Mouse (Mus musculus) urinary bladder, postnatal 0 days (tissue): Measurements from ENCODE around the gene Sys1. TPM values are rescaled to one million over a fixed set of nuclear protein-coding genes. Genes with fewer than 3 reads are reported as not detected.

Experiments used
- polyA plus RNA-seq: library from polyadenylated mRNA; unstranded; fragments of >200 nt; fragmentation: Nextera tagmentation; extraction: Ambion mirVana; gene quantifications from 2 replicates; pipeline ENCODE4 v1.2.1, GENCODE M21; 2015

The Sys1 gene
- polyA plus RNA-seq: 58.1 and 67.9 TPM in 2 replicates

GRCm38 (mm10) chr2:164456864-164457300 lies at the start of gene Sys1:
TSS of gene Sys1 (plus strand) at chr2:164456964.

GRCm38 (mm10) chr2:164443460-164444000 lies 13.2 kb upstream of the Sys1 start, which contains the start of gene Sdc4:
TSS of gene Sdc4 (minus strand) at chr2:164443887.

GRCm38 (mm10) chr2:164460745-164461551 lies 4.2 kb downstream of the Sys1 start, which contains the start of gene Gm20458:
TSS of gene Gm20458 (plus strand) at chr2:164460967.

GRCm38 (mm10) chr2:164473624-164474023 lies 16.9 kb downstream of the Sys1 start, which contains the start of gene Trp53tg5:
TSS of gene Trp53tg5 (minus strand) at chr2:164473724.

GRCm38 (mm10) chr2:164485681-164486257 lies 29.0 kb downstream of the Sys1 start, which contains the start of gene Dbndd2:
TSS of gene Dbndd2 (plus strand) at chr2:164486106.

GRCm38 (mm10) chr2:164496847-164497690 lies 40.3 kb downstream of the Sys1 start, which contains the start of gene Pigt:
TSS of gene Pigt (plus strand) at chr2:164497520.

Other genes starting within 250 kb of the Sys1 start
- gene Wfdc15b, start 235.3 kb upstream of the Sys1 start, polyA plus RNA-seq: 50.1 and 50.4 TPM in 2 replicates
- not detected in 2 replicates for gene Svs2, start 218.5 kb upstream of the Sys1 start, polyA plus RNA-seq
- not detected in 2 replicates for gene Svs3b, start 200.3 kb upstream of the Sys1 start, polyA plus RNA-seq
- gene Svs4, start 178.5 kb upstream of the Sys1 start, polyA plus RNA-seq: not detected in 2 replicates
- not detected in 2 replicates for gene Svs3a, start 167.7 kb upstream of the Sys1 start, polyA plus RNA-seq
- not detected in 2 replicates for gene Svs6, start 140.2 kb upstream of the Sys1 start, polyA plus RNA-seq
- gene Svs5, start 124.2 kb upstream of the Sys1 start, polyA plus RNA-seq: not detected in 2 replicates
- 15.5 and 29.0 TPM in 2 replicates for gene Slpi, start 67.9 kb upstream of the Sys1 start, polyA plus RNA-seq
- 0.08 and 0.10 TPM in 2 replicates for gene Rbpjl, start 53.8 kb upstream of the Sys1 start, polyA plus RNA-seq
- 1.9 and 2.2 TPM in 2 replicates for gene Matn4, start 51.8 kb upstream of the Sys1 start, polyA plus RNA-seq
- gene Sdc4, start 13.1 kb upstream of the Sys1 start, polyA plus RNA-seq: 201 and 220 TPM in 2 replicates
- gene Gm20458, start 4.0 kb downstream of the Sys1 start, polyA plus RNA-seq: 31.1 and 41.5 TPM in 2 replicates
- gene Trp53tg5, start 16.8 kb downstream of the Sys1 start, polyA plus RNA-seq: not detected in 2 replicates
- 135 and 147 TPM in 2 replicates for gene Dbndd2, start 29.1 kb downstream of the Sys1 start, polyA plus RNA-seq
- 53.3 and 56.6 TPM in 2 replicates for gene Pigt, start 40.6 kb downstream of the Sys1 start, polyA plus RNA-seq
- gene Wfdc2, start 105.4 kb downstream of the Sys1 start, polyA plus RNA-seq: 273 and 294 TPM in 2 replicates
- 1.4 and 1.5 TPM in 2 replicates for gene Spint3, start 116.5 kb downstream of the Sys1 start, polyA plus RNA-seq
- 1.3 and 1.4 TPM in 2 replicates for gene Wfdc6a, start 128.5 kb downstream of the Sys1 start, polyA plus RNA-seq
- gene Eppin, start 136.6 kb downstream of the Sys1 start, polyA plus RNA-seq: not detected in 2 replicates
- not detected in 2 replicates for gene Wfdc6b, start 156.6 kb downstream of the Sys1 start, polyA plus RNA-seq
- gene Wfdc8, start 156.7 kb downstream of the Sys1 start, polyA plus RNA-seq: not detected in 2 replicates
- gene Wfdc16, start 181.8 kb downstream of the Sys1 start, polyA plus RNA-seq: not detected in 2 replicates
- 3.2 and 5.3 TPM in 2 replicates for gene Wfdc10, start 199.1 kb downstream of the Sys1 start, polyA plus RNA-seq
- gene Wfdc9, start 199.6 kb downstream of the Sys1 start, polyA plus RNA-seq: not detected in 2 replicates
- gene Wfdc11, start 217.1 kb downstream of the Sys1 start, polyA plus RNA-seq: not detected in 2 replicates
- 2.9 and 4.6 TPM in 2 replicates for gene Wfdc13, start 228.1 kb downstream of the Sys1 start, polyA plus RNA-seq
- not detected in 2 replicates for gene Spint4, start 241.5 kb downstream of the Sys1 start, polyA plus RNA-seq